Mouse (Mus musculus) midbrain, embryonic 13.5 days (tissue): ENCODE measurements at regions not wholly inside any gene's neighbourhood (a gene's known extent, or its start where the extent isn't known, plus 50 kb on each side); places are given as distances from the start of the nearest gene placed in this dataset.

Experiments
- ATAC-seq: fragments of 200-750 bp; cut with Nextera tagmentation; 2 replicates; pipeline ENCODE4 v1.8.0; 2017; ENCODE audit warnings: mild to moderate bottlenecking, moderate TSS enrichment, moderate library complexity
- H3K27ac ChIP-seq: fragments of 300-500 bp; sonication (generic); 2 replicates; pipeline ENCODE4 v1.5.1; 2015; ENCODE audit warnings: inconsistent platforms, mild to moderate bottlenecking, moderate library complexity
- H3K27me3 ChIP-seq: fragments of 300-500 bp; sonication (generic); 2 replicates; pipeline ENCODE4 v1.6.1; 2015; ENCODE audit warnings: mild to moderate bottlenecking, inconsistent platforms
- H3K36me3 ChIP-seq: fragments of 300-500 bp; sonication (generic); 2 replicates; pipeline ENCODE4 v1.6.1; 2015; ENCODE audit warnings: mild to moderate bottlenecking, inconsistent platforms
- H3K4me1 ChIP-seq: fragments of 300-500 bp; sonication (generic); replicated peaks from 2 replicates; pipeline ENCODE4 v1.6.1; 2015; ENCODE audit warnings: inconsistent platforms
- H3K4me2 ChIP-seq: fragments of 300-500 bp; sonication (generic); replicated peaks from 2 replicates; pipeline ENCODE4 v1.6.1; 2015; ENCODE audit warnings: moderate library complexity, mild to moderate bottlenecking, inconsistent platforms
- H3K4me3 ChIP-seq: fragments of 300-500 bp; sonication (generic); replicated peaks from 2 replicates; pipeline ENCODE4 v1.5.1; 2015; ENCODE audit warnings: mild to moderate bottlenecking, inconsistent platforms
- H3K9ac ChIP-seq: fragments of 300-500 bp; sonication (generic); replicated peaks from 2 replicates; pipeline ENCODE4 v1.6.1; 2015; ENCODE audit warnings: mild to moderate bottlenecking, inconsistent platforms
- H3K9me3 ChIP-seq: fragments of 300-500 bp; sonication (generic); 2 replicates; pipeline ENCODE4 v1.6.1; 2016; ENCODE audit warnings: mild to moderate bottlenecking, inconsistent platforms
- WGBS: fragments of 180-500 bp; shearing (Covaris S2); methylation state at CpG from one replicate; pipeline ENCODE4 v1.1.7; 2015; 5-methylcytosine and 5-hydroxymethylcytosine counted together

DNA sequence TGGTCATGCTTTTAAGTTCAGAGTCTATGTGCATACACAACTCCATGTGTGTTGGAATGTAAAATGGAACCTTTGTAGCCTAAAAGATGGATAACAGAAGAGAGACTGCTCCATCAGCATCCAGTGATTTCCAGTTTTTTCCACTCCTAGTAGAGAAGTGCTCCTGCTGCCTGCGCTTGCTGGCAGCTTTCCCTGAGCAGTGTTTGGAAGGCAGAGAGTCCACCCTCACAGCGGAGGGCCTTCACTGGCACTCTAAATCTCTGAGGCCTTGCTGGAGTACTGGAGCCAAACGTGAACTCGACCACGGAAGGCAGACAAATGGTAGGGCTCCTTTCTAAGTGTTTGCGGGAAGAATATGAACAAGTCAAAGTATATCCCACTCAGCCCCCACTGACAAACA lies 108.0 kb upstream of the Ank start:
- Histone ChIP-seq H3K4me1 (no peaks in the 10 kb centered on the region), H3K4me2 (no peak overlapping the region), H3K4me3 (no peak overlapping the region), H3K9me3 (no peaks in the 10 kb centered on the region), H3K27ac (no peak overlapping the region), H3K9ac (no peak overlapping the region), H3K36me3 (no peaks in the 10 kb centered on the region), H3K27me3 (no peaks in the 10 kb centered on the region)
- no peak for ATAC-seq
- 82% methylated on average over 6 of the region's 6 CpGs for WGBS

DNA sequence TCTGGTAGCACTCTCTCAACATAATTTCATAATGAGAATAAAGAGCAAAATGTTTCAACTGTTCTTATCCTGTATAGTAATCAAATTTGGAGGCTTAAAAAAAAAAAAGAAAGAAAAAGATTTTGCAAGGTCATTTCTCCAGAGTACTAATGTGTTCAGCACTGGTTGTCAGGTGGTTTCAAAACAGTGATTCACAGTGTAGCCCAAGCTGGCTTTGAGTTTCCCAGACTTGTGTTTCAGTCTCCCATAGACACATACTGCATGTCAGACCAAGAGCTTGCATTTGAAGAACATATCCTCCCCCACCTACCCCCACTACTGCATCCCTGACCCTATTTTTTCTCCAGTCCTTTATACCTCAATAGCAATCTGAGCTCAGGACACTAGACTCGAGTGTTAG lies 107.2 kb upstream of the Ank start:
- no peak overlapping the region for H3K9ac ChIP-seq
- no peaks in the 10 kb centered on the region for H3K36me3 ChIP-seq
- no peak overlapping the region for H3K27ac ChIP-seq
- 50% methylated on average over 1 of the region's 1 CpGs for WGBS
- no peaks in the 10 kb centered on the region for H3K27me3 ChIP-seq
- H3K4me2 ChIP-seq = no peak overlapping the region
- no peak overlapping the region for H3K4me3 ChIP-seq
- no peaks in the 10 kb centered on the region for H3K9me3 ChIP-seq
- H3K4me1 ChIP-seq = no peaks in the 10 kb centered on the region
- no peak for ATAC-seq

DNA sequence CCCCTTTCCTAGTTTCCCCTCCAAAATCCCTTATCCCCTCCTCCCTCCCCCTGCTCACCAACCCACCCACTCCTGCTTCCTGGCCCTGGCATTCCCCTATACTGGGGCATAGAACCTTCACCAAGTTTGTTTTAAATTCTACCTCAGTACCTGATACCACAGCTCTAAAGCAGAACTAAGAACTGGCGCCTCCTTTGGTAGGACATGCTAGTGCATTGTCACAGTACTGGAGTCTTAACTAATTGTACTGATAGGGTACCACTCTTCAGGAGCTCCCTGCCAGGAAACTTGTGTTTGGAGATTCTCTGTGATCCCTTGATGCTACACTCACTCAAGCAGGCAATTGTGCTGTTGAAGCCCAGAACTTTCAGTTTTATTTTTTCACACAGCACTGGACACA lies 92.0 kb upstream of the Ank start:
- Histone ChIP-seq H3K9me3 (no peaks in the 10 kb centered on the region), H3K4me3 (no peak overlapping the region), H3K4me1 (no peaks in the 10 kb centered on the region), H3K27ac (no peak overlapping the region), H3K36me3 (no peaks in the 10 kb centered on the region), H3K9ac (no peak overlapping the region), H3K4me2 (no peak overlapping the region), H3K27me3 (no peaks in the 10 kb centered on the region)
- no peak for ATAC-seq
- 67% methylated on average over 1 of the region's 1 CpGs for WGBS

DNA sequence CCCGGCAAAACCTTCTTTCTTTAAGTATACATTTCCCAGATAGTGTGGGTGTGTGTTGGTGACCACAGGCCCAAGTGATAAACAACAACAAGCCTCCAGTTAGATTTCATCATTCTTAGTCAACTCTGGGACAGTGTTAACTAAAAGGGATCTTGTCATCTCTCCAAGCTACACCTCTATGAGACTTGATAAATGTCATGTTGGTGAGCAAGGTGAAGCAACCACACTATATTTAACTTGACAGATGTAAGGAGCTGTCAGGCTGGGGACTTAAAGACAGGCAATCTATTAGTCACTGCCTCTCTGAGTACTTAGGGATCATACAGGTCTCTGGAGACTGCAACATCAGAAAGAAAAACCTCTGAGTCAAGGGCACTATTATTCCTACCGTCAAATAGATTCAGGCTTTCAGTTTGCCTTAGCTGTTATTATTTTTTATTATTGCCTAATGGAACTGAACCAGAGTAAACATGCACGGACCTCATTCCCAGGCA lies 87.8 kb upstream of the Ank start:
- no peak for ATAC-seq
- Histone ChIP-seq H3K9me3 (no peaks in the 10 kb centered on the region), H3K4me1 (no peaks in the 10 kb centered on the region), H3K27ac (no peak overlapping the region), H3K4me3 (no peak overlapping the region), H3K4me2 (no peak overlapping the region), H3K27me3 (no peaks in the 10 kb centered on the region), H3K36me3 (no peaks in the 10 kb centered on the region), H3K9ac (no peak overlapping the region)
- 85% methylated on average over 3 of the region's 3 CpGs for whole genome bisulfite sequencing

DNA sequence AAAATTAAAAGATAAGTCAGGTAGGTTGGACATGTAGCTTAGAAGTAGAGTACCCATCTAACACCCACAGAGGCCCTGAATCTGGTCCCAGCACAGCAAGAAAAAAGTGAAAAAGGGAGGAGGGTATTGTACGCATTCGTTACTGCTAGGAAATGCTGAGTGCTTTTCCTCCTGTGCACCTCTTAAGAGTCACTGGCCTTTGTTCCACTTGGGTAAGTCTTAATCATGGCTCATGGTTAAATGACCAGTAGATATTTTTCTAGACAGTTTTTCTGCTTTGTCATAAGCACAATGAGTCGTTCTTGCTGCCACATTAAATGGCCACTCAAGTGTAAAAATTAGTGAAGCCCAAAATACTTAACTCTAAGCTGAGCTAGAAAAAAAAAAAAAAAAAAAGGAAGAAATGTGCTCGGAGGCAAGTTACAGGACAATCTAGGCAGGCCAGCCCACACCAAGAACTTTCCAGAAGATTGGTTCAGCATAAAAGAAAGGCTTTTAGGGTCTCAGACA lies 86.0 kb upstream of the Ank start:
- Histone ChIP-seq H3K27ac (no peak overlapping the region), H3K27me3 (no peaks in the 10 kb centered on the region), H3K4me1 (no peaks in the 10 kb centered on the region), H3K36me3 (no peaks in the 10 kb centered on the region), H3K9ac (no peak overlapping the region), H3K9me3 (no peaks in the 10 kb centered on the region), H3K4me3 (no peak overlapping the region), H3K4me2 (no peak overlapping the region)
- 33% methylated on average over 4 of the region's 4 CpGs for WGBS
- no peak for ATAC-seq

DNA sequence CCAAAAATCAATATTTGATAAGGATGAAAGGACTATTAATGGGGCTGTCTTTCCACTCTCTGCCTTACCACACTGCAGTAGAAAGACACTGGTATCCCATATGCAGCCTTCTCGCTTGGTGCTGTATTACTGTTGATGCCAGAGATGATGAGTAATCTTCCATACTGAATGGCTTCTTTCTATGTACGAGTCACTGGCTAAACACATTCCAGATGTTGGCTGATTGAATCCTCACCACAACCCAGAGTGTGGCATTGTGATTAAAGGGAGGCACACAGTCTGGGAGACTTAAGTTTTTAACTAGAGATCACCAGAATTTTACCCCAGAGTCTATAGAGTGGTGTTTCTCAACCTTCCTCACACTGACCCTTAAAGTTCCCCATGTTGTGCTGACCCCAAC lies 84.9 kb upstream of the Ank start:
- Histone ChIP-seq H3K4me1 (no peaks in the 10 kb centered on the region), H3K27ac (no peak overlapping the region), H3K9me3 (no peaks in the 10 kb centered on the region), H3K27me3 (no peaks in the 10 kb centered on the region), H3K9ac (no peak overlapping the region), H3K4me2 (no peak overlapping the region), H3K4me3 (no peak overlapping the region), H3K36me3 (no peaks in the 10 kb centered on the region)
- WGBS = 82% methylated on average over 2 of the region's 2 CpGs
- ATAC-seq = no peak

DNA sequence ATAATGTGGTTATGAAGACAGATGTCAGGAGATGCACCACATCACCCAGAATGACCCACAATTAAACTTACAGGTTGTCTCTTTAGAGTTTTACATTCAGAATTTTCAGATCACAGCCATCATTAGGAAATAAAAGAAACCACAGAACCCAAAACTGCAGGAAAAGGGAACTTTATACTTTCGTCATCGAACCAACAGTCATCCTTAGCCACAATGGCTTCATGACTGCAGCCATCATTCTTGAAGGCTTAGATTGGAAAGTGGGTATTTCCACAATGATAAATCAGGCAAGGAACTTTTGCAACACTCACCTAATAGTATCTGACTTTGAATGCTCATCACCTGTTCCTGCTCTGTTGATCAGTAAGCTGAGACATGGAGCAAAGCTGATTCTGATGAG lies 75.9 kb upstream of the Ank start:
- 91% methylated on average over 2 of the region's 2 CpGs for WGBS
- Histone ChIP-seq H3K9me3 (no peaks in the 10 kb centered on the region), H3K9ac (no peak overlapping the region), H3K27me3 (no peaks in the 10 kb centered on the region), H3K4me2 (no peak overlapping the region), H3K36me3 (no peaks in the 10 kb centered on the region), H3K4me3 (no peak overlapping the region), H3K27ac (no peak overlapping the region), H3K4me1 (no peaks in the 10 kb centered on the region)
- no peak for ATAC-seq

DNA sequence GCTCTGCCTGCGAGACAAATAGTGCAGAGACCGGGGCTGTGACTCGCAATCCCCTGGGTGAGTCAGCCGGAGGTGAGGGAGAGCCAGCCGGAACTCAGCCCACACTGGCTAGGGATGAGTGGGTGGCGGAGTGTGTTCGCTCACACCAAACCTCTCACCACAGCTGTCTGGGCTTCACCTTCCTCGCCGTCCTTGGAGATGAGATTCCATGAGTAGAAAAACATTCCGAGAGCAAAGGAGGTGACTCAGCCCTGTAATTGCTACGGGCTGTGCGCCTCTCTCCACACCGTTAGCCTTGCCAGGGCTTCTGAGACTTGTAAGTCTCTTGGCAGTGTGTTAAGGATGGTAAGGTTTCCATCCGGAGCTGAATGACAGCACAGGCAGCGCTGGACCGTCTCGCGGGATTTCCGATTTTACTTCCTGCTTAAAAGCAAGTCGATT lies 60.7 kb upstream of the Ank start:
- 86% methylated on average over 20 of the region's 20 CpGs for WGBS

DNA sequence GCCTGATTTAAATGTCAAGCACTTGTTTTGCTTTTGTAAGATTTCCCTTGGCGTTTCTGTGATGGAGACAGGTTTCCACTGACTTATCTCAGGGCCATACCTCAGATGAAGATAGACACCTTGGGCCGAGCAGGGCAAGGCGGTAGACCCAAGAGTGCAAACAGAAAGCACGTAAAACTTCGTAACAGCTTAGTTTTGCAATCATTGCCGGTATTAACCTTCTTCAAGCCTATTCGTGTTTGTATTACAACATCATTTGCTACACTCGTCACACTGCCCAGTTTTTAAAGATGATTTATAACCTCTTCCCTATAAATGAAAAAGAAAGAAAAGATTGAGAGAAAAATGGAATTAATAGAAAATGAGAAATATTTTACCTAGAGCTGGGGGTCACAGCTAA lies 56.6 kb upstream of the Ank start:
- H3K9me3 ChIP-seq = 0 out of 2 replicates have a peak, but pooled peaks cover 4% of the 10 kb centered on the region
- WGBS = 91% methylated on average over 8 of the region's 8 CpGs
- ATAC-seq = no peak

More for the DNA sequence above, 60.7 kb upstream of the Ank start:
- H3K36me3 ChIP-seq = no peaks in the 10 kb centered on the region
- ATAC-seq = no peak
- 0 out of 2 replicates have a peak, but pooled peaks cover 4% of the 10 kb centered on the region for H3K9me3 ChIP-seq
- no peak overlapping the region for H3K9ac ChIP-seq
- no peak overlapping the region for H3K4me3 ChIP-seq
- H3K4me1 ChIP-seq = no peaks in the 10 kb centered on the region
- no peaks in the 10 kb centered on the region for H3K27me3 ChIP-seq
- H3K27ac ChIP-seq = no peak overlapping the region
- H3K4me2 ChIP-seq = no peak overlapping the region

DNA sequence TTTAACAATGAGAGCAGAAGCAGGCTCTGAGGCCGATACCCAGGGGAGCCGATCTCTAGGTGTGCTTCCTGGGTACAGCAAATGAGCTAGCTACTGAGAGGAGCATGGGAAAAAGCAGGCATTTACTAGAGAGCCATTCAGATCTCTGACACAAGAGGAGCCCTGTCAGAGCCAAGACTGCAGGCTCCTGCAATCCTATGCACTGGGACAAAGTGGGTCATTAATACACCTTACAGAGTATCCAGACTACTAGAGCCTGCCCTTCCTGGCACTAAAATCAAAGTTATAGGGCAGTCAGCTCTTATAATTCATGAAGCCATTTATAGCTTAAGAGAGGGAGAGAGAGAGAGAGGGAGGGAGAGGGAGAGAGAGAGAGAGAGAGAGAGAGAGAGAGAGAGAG lies 54.2 kb upstream of the Ank start:
- ATAC-seq = no peak
- Histone ChIP-seq H3K36me3 (no peaks in the 10 kb centered on the region), H3K9ac (no peak overlapping the region), H3K9me3 (0 out of 2 replicates have a peak, but pooled peaks cover 4% of the 10 kb centered on the region), H3K27me3 (no peaks in the 10 kb centered on the region), H3K4me1 (no peaks in the 10 kb centered on the region), H3K4me2 (no peak overlapping the region), H3K27ac (no peak overlapping the region), H3K4me3 (no peak overlapping the region)
- WGBS = 98% methylated on average over 2 of the region's 2 CpGs

More for the DNA sequence above, 56.6 kb upstream of the Ank start:
- Histone ChIP-seq H3K27me3 (no peaks in the 10 kb centered on the region), H3K36me3 (no peaks in the 10 kb centered on the region), H3K4me3 (no peak overlapping the region), H3K27ac (no peak overlapping the region), H3K4me1 (no peaks in the 10 kb centered on the region), H3K9ac (no peak overlapping the region), H3K4me2 (no peak overlapping the region)

DNA sequence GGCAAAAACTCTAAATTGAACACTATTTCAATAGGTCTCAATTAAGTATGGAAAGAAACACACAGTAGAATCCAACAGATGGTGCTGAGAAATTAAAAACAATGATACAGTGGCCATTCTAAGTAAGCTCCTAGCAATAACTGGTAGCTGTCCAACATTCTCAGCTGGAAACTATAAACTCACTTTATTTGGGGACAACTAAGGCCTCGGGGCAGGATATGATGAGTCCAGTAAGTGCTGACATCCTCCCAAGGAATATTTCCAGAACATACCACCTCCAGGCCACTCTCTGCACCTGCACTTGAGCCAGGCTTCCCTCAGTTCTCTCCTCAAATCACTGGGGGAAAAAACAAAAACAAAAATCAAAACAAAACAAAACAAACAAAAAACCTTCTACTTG lies 53.7 kb upstream of the Ank start:
- ATAC-seq = no peak
- WGBS = 63% methylated on average over 1 of the region's 1 CpGs

DNA sequence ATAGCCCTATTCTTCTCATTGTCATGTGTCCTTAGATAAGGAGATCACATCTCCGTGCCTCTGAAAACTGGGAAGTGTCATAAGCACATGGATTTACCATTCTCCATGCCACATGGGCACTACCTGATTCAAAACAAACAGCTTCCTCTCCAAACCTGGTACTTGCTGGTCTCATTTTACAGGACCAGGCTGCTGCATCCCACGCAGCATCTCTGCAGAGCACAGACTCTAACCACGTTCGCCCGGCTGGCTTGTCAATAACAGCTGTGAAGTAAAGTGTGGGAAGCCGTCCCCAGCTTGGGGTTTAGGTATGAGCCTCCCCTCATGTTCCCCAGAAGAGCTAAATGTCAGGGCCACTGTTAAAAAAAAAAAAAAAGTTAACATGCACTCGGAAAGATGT lies 53.0 kb upstream of the Ank start:
- H3K4me3 ChIP-seq = no peak overlapping the region
- H3K9ac ChIP-seq = no peak overlapping the region
- H3K27me3 ChIP-seq = no peaks in the 10 kb centered on the region
- 91% methylated on average over 7 of the region's 7 CpGs for WGBS
- H3K4me1 ChIP-seq = no peaks in the 10 kb centered on the region
- ATAC-seq = no peak
- 0 out of 2 replicates have a peak, but pooled peaks cover 4% of the 10 kb centered on the region for H3K9me3 ChIP-seq
- no peaks in the 10 kb centered on the region for H3K36me3 ChIP-seq
- H3K27ac ChIP-seq = no peak overlapping the region
- no peak overlapping the region for H3K4me2 ChIP-seq

More for the DNA sequence above, 53.7 kb upstream of the Ank start:
- no peaks in the 10 kb centered on the region for H3K27me3 ChIP-seq
- 0 out of 2 replicates have a peak, but pooled peaks cover 4% of the 10 kb centered on the region for H3K9me3 ChIP-seq
- H3K4me2 ChIP-seq = no peak overlapping the region
- no peaks in the 10 kb centered on the region for H3K36me3 ChIP-seq
- no peaks in the 10 kb centered on the region for H3K4me1 ChIP-seq
- no peak overlapping the region for H3K9ac ChIP-seq
- no peak overlapping the region for H3K27ac ChIP-seq
- H3K4me3 ChIP-seq = no peak overlapping the region

DNA sequence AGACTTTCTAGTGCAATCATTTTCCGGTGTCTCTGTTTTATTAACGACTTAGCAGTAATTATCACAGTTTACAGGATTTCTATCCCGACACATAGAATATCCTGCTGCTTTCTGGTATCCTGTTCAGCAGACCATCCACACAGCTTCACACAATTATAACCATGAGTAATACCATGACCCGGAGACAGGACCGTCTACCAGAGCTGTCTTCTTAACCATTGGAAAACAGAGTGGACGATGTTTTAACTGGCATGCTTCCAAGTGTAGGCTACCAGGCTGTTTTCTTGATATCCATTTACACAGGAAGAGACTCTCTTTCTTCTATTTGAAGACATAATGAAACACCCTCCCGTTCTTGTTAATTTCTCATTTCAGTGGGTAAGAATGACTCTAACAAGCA lies 51.7 kb upstream of the Ank start:
- Histone ChIP-seq H3K9me3 (no peaks in the 10 kb centered on the region), H3K27me3 (no peaks in the 10 kb centered on the region), H3K36me3 (no peaks in the 10 kb centered on the region), H3K4me3 (no peak overlapping the region), H3K27ac (no peak overlapping the region), H3K4me1 (no peaks in the 10 kb centered on the region), H3K9ac (no peak overlapping the region), H3K4me2 (no peak overlapping the region)
- WGBS = 90% methylated on average over 7 of the region's 7 CpGs
- no peak for ATAC-seq
